Mouse (Mus musculus) kidney, adult 18-20 months (tissue): ENCODE measurements at regions not wholly inside any gene's neighbourhood (a gene's known extent, or its start where the extent isn't known, plus 50 kb on each side); places are given as distances from the start of the nearest gene placed in this dataset.

Source experiments
- DNase-seq: peaks from one replicate; pipeline ENCODE4 v3.0.0; 2021

DNA sequence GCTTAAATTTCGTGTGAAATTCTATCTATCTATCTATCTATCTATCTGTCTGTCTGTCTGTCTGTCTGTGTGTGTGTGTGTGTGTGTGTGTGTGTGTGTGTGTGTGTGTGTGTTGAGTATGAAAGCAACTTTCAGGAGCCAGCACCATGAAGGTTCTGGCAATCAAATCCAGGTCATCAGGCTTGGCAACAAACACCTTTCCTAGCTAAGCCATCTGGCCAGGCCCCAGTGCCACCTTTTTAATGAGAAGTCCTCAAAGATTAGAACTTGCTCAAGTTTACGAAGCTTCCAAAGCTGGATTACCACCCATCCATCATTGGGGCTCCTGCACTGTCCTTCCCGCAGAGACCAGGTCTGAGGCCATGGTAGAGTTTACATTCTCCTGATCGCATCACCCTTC is 325.0 kb downstream of the Gm49356 start:
- no peak for DNase-seq

GRCm38 (mm10) chr15:59215239-59215638 is 326.1 kb downstream of the Gm49356 start:
- no peak for DNase-seq

GRCm38 (mm10) chr15:59217481-59217880 is 328.4 kb downstream of the Gm49356 start:
- no peak for DNase-seq

DNA sequence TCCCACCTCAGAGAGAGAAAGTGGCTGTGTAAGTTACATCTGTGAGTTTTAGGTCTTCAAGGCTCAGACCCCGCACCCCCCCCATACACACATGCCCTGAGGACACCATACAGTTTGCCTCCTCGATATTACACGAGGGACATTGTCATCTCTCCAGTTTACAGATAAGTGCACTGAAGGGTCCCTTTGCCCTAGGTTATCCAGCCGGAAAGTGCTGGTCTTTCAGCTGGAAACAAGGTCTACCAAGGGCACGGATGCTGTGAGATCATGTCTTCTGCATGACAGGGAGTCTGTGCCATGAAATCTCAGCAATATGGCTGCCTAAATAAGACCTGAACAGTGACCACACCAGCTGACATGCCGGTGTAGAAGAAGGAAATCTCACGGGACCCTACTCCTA is 329.8 kb downstream of the Gm49356 start:
- DNase-seq: no peak

DNA sequence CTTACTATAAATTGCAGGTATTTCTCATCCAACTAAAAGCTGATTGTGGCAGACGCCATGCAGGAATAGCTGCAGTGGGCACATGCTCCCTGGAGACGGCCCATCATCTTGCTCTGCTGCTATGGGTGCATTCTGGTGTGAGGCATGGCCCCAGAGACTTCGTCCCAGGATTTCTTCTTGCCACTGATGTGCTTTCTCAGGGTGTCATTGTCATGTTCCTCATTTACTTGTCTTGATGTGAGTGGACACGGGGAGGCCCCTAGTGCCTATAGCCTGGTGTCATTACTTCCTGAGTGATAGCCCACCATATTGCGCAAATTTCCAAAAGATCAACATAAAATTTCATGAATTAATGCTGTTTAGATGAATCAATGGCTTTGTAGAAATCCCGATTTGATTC is 336.5 kb downstream of the Gm49356 start:
- DNase-seq: no peak

GRCm38 (mm10) chr15:59227293-59227692 is 338.2 kb downstream of the Gm49356 start:
- no peak for DNase-seq

DNA sequence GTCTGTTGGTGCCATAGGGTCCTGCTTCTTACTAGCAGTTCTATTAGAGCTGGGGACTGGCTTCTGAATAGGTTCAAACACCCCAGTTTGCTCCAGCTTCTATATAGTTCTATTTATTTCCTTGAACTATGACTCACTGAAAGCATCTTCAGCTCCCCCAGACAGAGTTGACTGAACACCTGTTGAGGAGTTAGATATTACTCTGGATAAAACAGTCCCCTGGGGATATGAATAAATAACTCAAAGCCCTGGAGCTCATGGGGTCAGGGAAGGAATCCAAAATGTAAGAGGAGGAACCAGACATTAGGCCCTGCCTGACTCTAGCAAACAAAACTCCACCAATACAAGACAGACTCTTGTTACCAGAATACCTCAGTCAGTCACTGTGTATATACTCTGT is 341.4 kb downstream of the Gm49356 start:
- DNase-seq: no peak

GRCm38 (mm10) chr15:59231703-59232102 is 342.6 kb downstream of the Gm49356 start:
- no peak for DNase-seq

DNA sequence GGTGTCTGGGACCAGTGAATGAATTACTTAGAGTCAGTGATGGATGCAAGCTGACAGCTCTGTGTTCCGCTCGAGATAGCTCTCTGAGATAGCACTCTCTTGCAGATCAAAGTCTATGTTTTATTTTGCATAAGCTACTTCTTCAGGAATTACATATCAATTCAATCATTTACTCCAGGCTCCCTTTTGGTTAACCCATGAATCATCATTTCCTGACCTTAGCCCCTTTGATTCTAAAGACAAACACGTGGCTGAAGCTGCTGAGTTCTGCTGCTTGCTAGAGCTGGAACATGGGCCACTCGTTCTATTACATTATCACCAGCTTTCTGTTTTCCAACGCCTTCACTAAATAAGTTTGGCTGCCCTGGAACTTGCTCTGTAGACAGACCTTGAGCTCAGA is 343.2 kb downstream of the Gm49356 start:
- peak; percentile 34 for DNase-seq

GRCm38 (mm10) chr15:59237446-59238161 is 348.5 kb downstream of the Gm49356 start:
- no peak for DNase-seq

DNA sequence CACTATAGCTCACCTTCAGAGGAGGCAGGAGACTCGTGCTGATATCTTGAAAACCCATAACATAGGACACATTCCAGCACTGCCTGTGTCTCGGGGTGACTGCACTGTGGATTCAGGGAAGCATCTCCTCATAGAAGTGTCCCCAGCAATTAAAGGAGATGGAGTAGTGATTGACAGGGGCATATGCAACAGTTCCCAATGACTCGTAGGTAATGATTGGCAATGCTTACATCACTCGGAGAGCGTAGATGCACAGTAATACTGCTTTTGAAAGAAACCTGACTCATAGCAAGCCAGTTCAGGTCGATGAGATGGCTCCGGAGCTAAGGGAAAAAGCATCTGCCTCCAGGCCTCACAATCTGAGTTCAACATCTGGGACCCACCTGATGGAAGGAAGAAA is 352.7 kb downstream of the Gm49356 start:
- DNase-seq: no peak

GRCm38 (mm10) chr15:59245927-59246649 is 357.0 kb downstream of the Gm49356 start:
- peak; percentile 28 for DNase-seq

GRCm38 (mm10) chr15:59248477-59249260 is 359.6 kb downstream of the Gm49356 start:
- DNase-seq: no peak

- DNase-seq: peak; percentile 41
Measured at GRCm38 (mm10) chr15:59261380-59261779, 372.3 kb downstream of the Gm49356 start.

GRCm38 (mm10) chr15:59262380-59262779 is 373.3 kb downstream of the Gm49356 start:
- no peak for DNase-seq

- DNase-seq: peak; percentile 28
Measured at GRCm38 (mm10) chr15:59263433-59264328, 374.6 kb downstream of the Gm49356 start.
